Mouse (Mus musculus): ENCODE data around the gene Cadm1. TPM values are rescaled to one million over a fixed set of nuclear protein-coding genes. Genes with fewer than 3 reads are reported as not detected.

Cadm1 gene
- total RNA-seq, 2 experiments from 2014 or later = 1.9 to 2.1 TPM

DNA sequence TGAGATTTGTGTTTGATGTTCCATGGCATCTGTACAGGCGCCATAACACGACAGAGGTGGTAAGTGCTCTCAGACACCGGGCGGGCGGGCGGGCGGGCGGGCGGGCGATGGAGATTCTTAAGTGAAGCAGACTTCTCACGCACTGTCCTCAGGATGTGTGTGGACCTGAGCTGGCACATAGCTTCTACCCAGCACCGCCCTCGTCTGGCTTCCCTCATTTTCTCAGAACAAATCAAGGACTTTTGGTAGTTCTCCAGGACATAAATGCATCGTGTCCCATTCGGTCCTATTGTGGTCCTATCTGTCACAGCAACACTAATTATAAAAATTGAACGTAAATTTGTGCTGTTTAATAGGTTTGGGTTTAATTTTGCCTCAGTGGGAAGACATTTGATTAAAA, 186.9 kb downstream of the Cadm1 start:
- intact Hi-C loops (cut with DNase I) = no loop called here
- no peak for DNase-seq (ENCODE audit: low spot score)

- no peak for DNase-seq (ENCODE audit: low spot score)
- intact Hi-C loops (cut with DNase I) = no loop called here
Observed at GRCm38 (mm10) chr9:47727611-47728010, 197.6 kb downstream of the Cadm1 start.

DNA sequence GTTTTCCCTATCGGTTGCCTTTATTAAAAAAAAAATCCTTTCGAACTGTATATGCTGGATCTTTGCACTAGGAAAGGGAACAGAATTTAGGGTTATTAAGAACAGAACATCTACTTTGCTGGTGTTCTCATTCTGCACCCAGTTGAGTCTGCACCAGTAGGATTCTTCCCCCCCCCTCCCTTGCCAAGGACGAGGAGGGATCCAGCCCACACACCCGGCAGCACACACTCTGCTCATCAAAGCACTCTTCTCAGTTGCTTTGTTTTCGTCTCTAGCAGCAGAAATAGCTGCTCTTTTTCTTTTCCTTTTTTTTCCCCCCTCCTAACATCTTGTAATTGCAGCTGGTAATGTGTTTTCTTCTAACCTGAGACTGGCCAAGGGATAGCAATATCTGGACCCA, 198.9 kb downstream of the Cadm1 start:
- intact Hi-C loops (cut with DNase I) = no loop called here
- DNase-seq (ENCODE audit: low spot score) = no peak

- intact Hi-C loops (cut with DNase I) = no loop called here
- no peak for DNase-seq (ENCODE audit: low spot score)
Observed at GRCm38 (mm10) chr9:47730247-47730646, 200.3 kb downstream of the Cadm1 start.

GRCm38 (mm10) chr9:47733780-47734451, 203.9 kb downstream of the Cadm1 start:
- intact Hi-C loops (cut with DNase I) = no loop called here
- DNase-seq (ENCODE audit: low spot score) = no peak

- intact Hi-C loops (cut with DNase I) = no loop called here
- DNase-seq (ENCODE audit: low spot score) = no peak
Observed at GRCm38 (mm10) chr9:47734905-47735304, 204.9 kb downstream of the Cadm1 start.

GRCm38 (mm10) chr9:47738799-47739198, 208.8 kb downstream of the Cadm1 start:
- DNase-seq (ENCODE audit: low spot score) = no peak
- intact Hi-C loops (cut with DNase I) = no loop called here

GRCm38 (mm10) chr9:47739276-47739675, 209.3 kb downstream of the Cadm1 start:
- intact Hi-C loops (cut with DNase I) = no loop called here

DNA sequence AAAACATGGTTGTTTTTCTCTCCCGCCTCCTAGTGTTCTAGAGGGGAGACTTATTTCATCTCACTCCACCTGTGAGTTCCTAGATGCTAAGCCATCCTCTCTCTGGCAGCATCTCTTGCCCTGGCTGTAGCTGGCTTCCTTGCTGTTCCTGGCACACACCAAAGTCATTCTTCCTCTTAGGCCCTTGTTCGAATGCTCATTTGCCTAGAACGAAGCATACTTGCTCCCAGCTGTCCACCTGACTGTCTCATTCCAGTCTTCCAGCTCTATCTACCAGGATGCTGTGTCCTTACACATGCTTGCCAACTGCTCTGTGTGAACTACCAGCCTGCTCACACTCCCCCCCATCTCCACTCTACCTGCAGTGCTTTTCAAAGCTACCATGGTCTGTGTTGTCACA, 211.8 kb downstream of the Cadm1 start:
- intact Hi-C loops (cut with DNase I) = no loop called here
- DNase-seq (ENCODE audit: low spot score) = no peak

More at GRCm38 (mm10) chr9:47739276-47739675, 209.3 kb downstream of the Cadm1 start:
- no peak for DNase-seq (ENCODE audit: low spot score)

GRCm38 (mm10) chr9:47744916-47745315, 214.9 kb downstream of the Cadm1 start:
- no peak for DNase-seq (ENCODE audit: low spot score)
- intact Hi-C loops (cut with DNase I) = no loop called here

- DNase-seq (ENCODE audit: low spot score) = no peak
- intact Hi-C loops (cut with DNase I) = no loop called here
Observed at GRCm38 (mm10) chr9:47745716-47746115, 215.7 kb downstream of the Cadm1 start.

DNA sequence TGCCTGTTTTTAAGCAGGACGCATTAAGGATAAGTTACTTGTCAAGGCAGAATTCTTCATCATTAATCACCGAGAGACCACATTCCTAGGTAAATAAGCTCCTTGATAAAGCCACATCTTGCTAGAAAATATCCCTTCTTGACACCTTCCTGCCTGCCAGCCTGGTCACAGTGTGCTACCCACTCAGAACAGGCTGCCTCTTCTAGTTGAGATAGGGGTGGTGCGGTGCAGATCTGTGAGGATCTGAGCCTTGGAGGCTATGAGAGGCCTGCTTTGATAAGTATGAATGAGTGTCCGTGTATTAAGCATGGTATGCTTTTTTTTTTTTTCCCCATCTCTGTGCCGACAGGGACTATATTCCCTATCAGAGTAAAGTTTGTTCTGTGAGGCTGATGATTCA, 219.2 kb downstream of the Cadm1 start:
- intact Hi-C loops (cut with DNase I) = no loop called here
- DNase-seq (ENCODE audit: low spot score) = no peak

DNA sequence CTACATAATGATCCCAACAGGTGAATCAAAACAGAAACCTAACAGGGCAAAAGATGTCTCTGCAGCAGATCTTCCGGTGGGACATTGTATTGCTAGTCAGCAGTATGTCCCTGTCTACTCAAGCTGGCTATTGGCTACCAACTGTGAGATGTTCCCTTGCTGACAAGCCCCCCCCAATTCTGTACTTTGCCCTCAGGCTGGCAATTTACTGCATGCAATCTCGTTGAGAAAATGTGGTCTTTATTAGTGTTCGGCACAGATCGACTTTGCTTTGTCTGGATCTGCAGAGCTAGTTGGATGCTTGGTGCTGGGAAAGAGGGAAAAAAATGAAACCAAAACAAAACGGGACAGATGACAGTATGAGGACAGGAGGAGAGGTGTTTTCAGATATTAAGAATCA, 222.5 kb downstream of the Cadm1 start:
- intact Hi-C loops (cut with DNase I) = no loop called here
- DNase-seq (ENCODE audit: low spot score) = no peak

DNA sequence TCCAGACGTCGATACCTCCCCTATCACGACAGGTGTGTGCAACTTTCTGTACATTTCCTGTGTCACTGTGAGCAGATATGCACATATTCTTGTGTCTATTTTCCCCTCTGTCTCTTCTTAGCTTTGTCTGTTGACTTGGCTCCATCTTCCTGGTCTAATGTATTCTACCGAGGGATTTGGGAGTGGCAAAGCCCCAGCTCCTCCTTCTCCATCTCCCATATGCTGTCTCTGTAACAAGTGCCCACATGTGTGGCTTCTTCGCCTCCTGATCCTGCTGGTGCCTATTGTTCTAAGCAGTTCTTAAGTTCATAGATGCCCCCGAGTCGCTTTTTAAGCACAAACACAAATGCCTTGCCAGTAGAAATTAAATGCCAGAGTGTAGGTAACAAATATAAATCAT, 223.2 kb downstream of the Cadm1 start:
- no peak for DNase-seq (ENCODE audit: low spot score)
- intact Hi-C loops (cut with DNase I) = no loop called here

DNA sequence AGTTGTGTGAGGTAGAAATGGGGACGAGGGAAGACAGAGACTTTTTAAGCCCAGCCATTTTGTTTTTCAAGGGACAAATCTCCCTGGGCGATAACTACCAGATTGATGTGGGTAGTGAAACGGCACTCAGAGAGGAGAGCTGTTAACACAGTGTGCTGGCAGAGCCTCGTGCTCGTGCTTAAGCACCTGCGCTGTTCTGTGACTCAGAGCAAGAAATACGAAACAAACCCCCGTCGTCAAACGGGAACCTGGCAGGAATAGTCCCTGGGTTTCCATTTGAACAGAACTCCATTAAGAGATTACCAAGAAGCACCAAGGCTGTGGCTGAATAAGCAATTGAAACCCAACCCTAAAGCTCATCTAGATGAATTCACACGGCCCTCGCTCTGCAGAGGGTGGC, 225.1 kb downstream of the Cadm1 start:
- no peak for DNase-seq (ENCODE audit: low spot score)
- intact Hi-C loops (cut with DNase I) = no loop called here

DNA sequence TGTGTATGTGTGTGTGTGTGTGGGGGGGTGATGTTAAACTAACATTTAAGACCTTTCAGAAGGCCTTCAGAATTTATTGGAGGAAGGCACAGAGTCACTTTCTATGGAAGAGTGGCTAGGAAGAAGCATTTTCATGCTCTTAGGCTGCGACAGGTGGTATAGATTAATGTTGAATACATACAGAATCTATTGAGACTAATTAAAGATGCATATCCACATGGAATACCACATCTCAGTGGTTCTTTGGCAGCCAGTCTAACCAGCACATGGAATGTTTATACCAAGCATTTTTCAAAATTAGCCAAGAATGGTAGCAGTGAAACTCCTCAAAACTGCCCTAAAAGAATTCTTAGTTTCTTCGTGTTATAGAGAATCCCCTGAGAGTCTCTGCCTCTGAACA, 227.8 kb downstream of the Cadm1 start:
- DNase-seq (ENCODE audit: low spot score) = no peak
- intact Hi-C loops (cut with DNase I) = no loop called here

- no peak for DNase-seq (ENCODE audit: low spot score)
Observed at GRCm38 (mm10) chr9:47758320-47758719, 228.3 kb downstream of the Cadm1 start.

DNA sequence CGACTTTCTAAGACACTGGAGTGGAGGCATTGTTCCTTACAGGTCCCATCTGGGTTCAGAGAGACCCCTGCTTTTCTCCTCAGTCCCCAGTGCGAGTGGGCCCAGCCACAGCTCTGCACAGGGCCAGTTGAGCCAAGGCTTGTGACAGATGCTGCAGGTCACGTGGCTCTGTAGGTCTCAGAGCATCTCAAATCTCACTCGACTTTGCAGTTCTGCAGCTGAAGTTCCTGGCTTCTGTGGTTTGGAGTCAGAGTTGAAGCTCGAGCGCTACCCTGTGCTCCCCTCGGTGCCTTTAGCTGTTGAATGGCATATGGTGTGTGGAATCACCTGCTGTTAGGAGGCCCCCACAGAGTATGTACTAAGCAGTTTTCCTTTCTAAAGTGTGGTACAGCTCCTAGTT, 229.8 kb downstream of the Cadm1 start:
- intact Hi-C loops (cut with DNase I) = no loop called here
- no peak for DNase-seq (ENCODE audit: low spot score)

More at GRCm38 (mm10) chr9:47758320-47758719, 228.3 kb downstream of the Cadm1 start:
- intact Hi-C loops (cut with DNase I) = no loop called here

- intact Hi-C loops (cut with DNase I) = no loop called here
- DNase-seq (ENCODE audit: low spot score) = no peak
Observed at GRCm38 (mm10) chr9:47761601-47762000, 231.6 kb downstream of the Cadm1 start.

DNA sequence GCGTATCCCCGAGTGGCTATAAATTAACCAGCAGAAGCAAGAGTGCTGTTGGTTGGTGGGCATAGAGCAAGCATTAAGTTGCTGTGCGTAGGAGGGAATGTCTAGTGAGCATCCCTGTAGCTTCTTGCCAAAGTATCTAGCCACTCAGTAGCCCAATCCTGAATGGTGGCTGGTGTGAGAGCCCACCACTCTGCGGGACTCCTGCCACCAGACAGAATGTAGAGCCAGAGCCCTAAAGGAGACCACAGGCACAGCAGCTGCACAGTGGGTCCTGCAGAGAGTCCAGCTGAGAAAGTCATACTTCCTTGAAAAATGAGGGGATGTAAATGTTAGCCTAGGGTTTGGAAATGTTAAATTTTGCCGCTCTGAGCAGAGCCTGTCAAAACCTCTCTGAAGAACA, 232.9 kb downstream of the Cadm1 start:
- no peak for DNase-seq (ENCODE audit: low spot score)
- intact Hi-C loops (cut with DNase I) = no loop called here

DNA sequence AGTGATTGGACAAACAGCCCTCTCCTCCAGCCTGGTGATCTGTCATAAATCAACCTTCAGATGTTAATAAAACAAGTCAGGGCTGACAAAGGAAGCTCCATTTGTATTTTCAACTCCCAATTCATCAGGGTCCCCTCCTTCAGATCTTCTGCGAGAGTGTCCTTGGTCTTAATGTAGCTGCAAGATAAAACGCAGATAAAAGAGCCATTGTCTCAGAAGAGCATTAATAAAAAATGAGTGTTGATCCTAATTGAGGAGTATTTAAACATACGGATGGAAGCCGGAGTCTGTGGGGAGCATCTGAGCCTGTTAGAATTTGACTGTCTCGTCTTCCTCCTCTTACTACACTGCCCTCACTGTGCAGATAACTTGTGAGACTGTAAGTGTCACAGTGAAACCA, 234.9 kb downstream of the Cadm1 start:
- intact Hi-C loops (cut with DNase I) = no loop called here

DNA sequence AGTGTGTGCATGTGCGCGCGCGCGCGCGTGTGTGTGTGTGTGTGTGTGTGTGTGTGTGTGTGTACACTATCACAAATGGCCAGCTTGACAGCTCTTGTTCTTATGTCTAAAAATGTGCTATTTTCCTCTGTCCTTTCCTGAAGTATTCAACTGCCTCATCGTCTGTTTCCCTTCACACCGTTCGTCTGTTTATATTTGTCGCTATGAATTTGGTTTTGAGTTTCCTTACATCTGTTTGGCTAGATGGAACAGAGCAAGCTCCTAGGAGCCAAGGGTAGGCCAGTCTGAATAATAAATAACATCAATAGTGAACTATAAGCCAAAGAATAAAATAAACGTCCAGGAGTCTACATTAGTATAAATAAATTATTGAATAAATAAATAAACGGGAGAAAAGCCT, 235.3 kb downstream of the Cadm1 start:
- intact Hi-C loops (cut with DNase I) = no loop called here
- DNase-seq (ENCODE audit: low spot score) = no peak

More for the DNA sequence above, 234.9 kb downstream of the Cadm1 start:
- no peak for DNase-seq (ENCODE audit: low spot score)

Data from heart, postnatal 25 days (tissue).